Mouse (Mus musculus) liver, adult 10 weeks (tissue): ENCODE measurements around the gene Olfr30. TPM values are rescaled to one million over a fixed set of nuclear protein-coding genes. Genes with fewer than 3 reads are reported as not detected.

Experiments
- polyA plus RNA-seq: library from polyadenylated mRNA; stranded (reverse); fragments of 350-450 nt; fragmentation: Illumina TruSeq; extraction: RNeasy Lipid Tissue Mini Kit (QIAGEN cat#74804); gene quantifications from one replicate; pipeline ENCODE4 v1.2.3, GENCODE M21; 2014; ENCODE audit warnings: low read depth, low replicate concordance

Gene Olfr30
- polyA plus RNA-seq = not detected

DNA sequence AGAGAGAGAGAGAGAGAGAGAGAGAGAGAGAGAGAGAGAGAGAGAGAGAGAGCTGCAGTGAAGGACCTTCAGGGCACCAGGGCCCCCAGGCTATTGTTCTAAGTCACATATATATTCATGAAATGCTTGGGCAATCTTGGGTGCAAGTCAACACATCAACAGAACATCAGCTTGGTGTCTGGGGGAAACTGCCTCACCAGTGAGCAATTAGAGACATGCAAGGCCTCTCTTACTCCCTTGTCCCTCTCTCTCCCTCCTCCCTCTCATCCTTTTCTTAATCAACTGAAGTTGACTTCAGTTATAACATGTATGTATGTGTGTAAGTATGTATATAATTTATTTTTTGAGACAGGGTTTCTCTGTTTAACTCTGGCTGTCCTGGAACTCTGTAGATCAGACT is at the start of gene Olfr30:
Olfr30 (minus strand) TSS at position 101 of the 400 bp plus-strand sequence.

DNA sequence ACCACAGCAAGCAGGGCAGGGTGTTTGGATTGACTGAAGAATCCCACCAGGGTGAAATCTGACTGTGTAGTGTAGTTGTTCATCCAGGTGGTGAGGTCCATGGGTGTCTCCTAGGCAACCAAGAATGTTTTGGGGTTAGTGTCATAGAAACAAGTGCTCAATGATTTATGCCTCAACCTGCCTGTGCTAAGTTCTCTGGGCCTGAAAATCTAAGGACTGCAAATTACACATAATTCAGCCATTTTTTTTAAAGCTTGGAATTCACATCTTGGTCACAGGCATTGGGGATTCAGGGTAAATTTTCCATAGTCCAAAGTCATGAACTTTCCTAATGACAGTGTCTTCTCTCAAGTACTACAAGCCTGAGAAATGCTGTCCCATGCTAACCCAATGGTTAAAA is 40.4 kb upstream of the Olfr30 start, which contains the start of gene Olfr331:
Olfr331 (minus strand) TSS at position 101 of the 400 bp plus-strand sequence.

DNA sequence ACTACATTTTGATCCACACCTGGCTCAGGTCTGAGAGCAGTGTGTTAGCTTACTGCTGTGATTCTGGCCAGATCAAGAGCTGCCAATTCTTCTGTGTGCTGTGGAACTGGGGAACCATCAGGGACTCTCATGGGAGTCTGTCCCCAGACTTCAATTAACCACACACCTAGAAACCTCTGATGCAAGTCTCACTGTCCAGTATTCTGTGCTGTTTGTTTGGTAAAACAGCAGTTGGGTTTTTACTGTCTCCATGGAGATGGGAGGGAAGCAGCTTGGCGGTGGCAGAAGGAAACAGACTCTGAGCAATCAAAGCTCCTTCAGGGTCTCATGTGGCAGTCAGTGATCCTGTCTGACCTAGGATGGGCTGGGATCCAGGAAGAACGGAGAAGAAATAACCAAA is 30.4 kb upstream of the Olfr30 start, which contains the start of gene Olfr332:
Olfr332 (minus strand) TSS at position 101 of the 400 bp plus-strand sequence.

DNA sequence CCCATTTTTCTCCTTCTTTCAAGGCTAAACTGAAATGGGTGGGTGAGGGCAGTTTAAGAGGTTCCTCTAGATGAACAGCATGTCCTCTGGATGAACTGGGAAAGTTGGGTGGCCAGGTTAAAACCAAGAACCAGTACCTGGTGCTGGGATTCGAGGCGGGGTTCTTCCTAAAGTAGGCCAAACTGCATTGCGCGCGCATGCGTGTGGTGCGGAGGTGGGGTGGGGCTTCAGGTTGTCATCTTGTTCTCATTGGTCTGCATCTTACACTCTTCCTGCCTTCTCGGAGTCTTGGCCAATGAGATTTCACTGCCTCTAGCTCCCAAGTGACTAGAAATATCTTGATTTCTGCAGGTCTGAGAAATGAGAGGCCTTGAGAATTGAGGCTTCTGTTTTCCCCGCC is 9.3 kb downstream of the Olfr30 start, which contains the start of gene Lypd9:
Lypd9 (minus strand) TSS at position 165 of the 400 bp plus-strand sequence.

DNA sequence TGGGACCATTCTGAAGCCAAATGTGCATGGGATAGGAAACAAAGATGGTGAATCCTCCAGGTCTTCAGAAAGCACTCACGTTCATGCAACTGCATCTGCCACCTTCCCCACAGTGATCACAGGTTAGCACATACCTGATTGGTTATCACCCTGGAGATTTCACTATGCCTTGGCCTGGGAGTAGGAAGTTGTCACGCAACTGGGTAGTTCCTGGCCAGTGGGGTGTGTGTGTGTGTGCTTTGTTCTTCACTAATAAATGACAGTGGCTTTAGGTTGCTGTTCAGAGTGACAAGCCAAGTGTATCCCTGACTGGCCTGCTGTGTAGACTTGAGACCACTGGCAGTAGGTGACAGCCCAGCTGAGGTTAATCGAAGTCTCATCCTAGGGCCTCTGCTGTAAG is 29.8 kb downstream of the Olfr30 start, which contains the start of gene Gm12253:
Gm12253 (plus strand) TSS at position 301 of the 400 bp plus-strand sequence.

DNA sequence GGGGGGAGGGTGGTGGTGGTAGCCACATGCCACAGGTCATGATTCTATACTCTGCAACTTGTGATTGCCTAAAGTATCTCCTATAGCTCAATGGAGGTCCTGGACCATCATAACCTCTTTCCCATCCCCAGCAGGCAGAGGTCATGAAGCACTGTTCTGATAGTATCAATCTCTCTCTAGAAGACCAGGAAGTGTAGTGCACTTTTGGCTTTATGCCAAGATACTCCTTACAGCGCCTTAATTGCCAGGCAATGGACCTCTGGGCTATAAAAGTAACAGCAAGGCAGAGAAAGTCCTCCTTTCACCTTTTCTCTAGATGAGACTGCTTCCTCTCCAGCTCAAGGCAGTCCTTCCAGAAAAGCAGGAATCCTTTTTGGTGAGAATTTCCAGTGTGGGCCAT is 41.3 kb downstream of the Olfr30 start, which contains the start of gene 1810065E05Rik:
1810065E05Rik (plus strand) TSS at position 297 of the 400 bp plus-strand sequence.

Other genes with a start within 250 kb of the Olfr30 start
- not detected for gene 4930438A08Rik, start 187.5 kb downstream of the Olfr30 start, polyA plus RNA-seq
- gene Zfp692, start 155.2 kb downstream of the Olfr30 start, polyA plus RNA-seq = 1.6 TPM
- gene Zfp672, start 131.9 kb downstream of the Olfr30 start, polyA plus RNA-seq = 30.7 TPM
- gene Sh3bp5l, start 131.5 kb downstream of the Olfr30 start, polyA plus RNA-seq = 0.93 TPM
- gene Lypd8, start 83.2 kb downstream of the Olfr30 start, polyA plus RNA-seq = not detected
- gene 1810065E05Rik, start 41.2 kb downstream of the Olfr30 start, polyA plus RNA-seq = not detected
- not detected for gene Gm12253, start 29.7 kb downstream of the Olfr30 start, polyA plus RNA-seq
- gene Lypd9, start 9.3 kb downstream of the Olfr30 start, polyA plus RNA-seq = not detected
- not detected for gene Olfr332, start 30.3 kb upstream of the Olfr30 start, polyA plus RNA-seq
- not detected for gene Olfr331, start 40.3 kb upstream of the Olfr30 start, polyA plus RNA-seq
- gene Olfr330, start 72.6 kb upstream of the Olfr30 start, polyA plus RNA-seq = not detected
- gene Olfr329-ps, start 84.2 kb upstream of the Olfr30 start, polyA plus RNA-seq = not detected
- not detected for gene Olfr328, start 93.4 kb upstream of the Olfr30 start, polyA plus RNA-seq
- not detected for gene Olfr224, start 108.3 kb upstream of the Olfr30 start, polyA plus RNA-seq
- not detected for gene Olfr325, start 115.5 kb upstream of the Olfr30 start, polyA plus RNA-seq
- not detected for gene Olfr324, start 132.8 kb upstream of the Olfr30 start, polyA plus RNA-seq
- not detected for gene 2210407C18Rik, start 153.8 kb upstream of the Olfr30 start, polyA plus RNA-seq
- not detected for gene Olfr323, start 168.2 kb upstream of the Olfr30 start, polyA plus RNA-seq
- not detected for gene Trim58, start 178.2 kb upstream of the Olfr30 start, polyA plus RNA-seq
- not detected for gene Olfr322, start 196.5 kb upstream of the Olfr30 start, polyA plus RNA-seq
- not detected for gene Olfr320, start 218.8 kb upstream of the Olfr30 start, polyA plus RNA-seq
- gene Olfr319, start 236.9 kb upstream of the Olfr30 start, polyA plus RNA-seq = not detected